Mouse (Mus musculus) heart, adult 11 months (tissue): Measurements from ENCODE around the gene Ilvbl.
"Not testable (repeated sequence)": the region's sequence is repeated elsewhere in the genome, so short reads cannot be mapped to it uniquely, and the experiment has no call there.

Experiments used
- DNase-seq: peaks from one replicate; pipeline ENCODE4 v3.0.0; 2022

Ilvbl gene

GRCm38 (mm10) chr10:78591406-78592328 is 17.5 kb downstream of the Ilvbl start, which contains the start of gene Syde1:
Gene Syde1, minus strand, starts transcription at chr10:78591964.
- peak; percentile 98 for DNase-seq

- peak; percentile 40 for DNase-seq
These were observed 18.8 kb downstream of the Ilvbl start for GRCm38 (mm10) chr10:78592856-78593379.

- DNase-seq = peak; percentile 76
These were observed 19.6 kb downstream of the Ilvbl start for GRCm38 (mm10) chr10:78593736-78594135.

- DNase-seq = peak; percentile 68
These were observed 20.0 kb downstream of the Ilvbl start for GRCm38 (mm10) chr10:78594157-78594556.

GRCm38 (mm10) chr10:78594566-78594965 is 20.4 kb downstream of the Ilvbl start:
- DNase-seq = no peak

GRCm38 (mm10) chr10:78599865-78600264 is 25.7 kb downstream of the Ilvbl start:
- no peak for DNase-seq

GRCm38 (mm10) chr10:78605080-78605479 is 30.9 kb downstream of the Ilvbl start:
- DNase-seq = no peak

- no peak for DNase-seq
These were observed 33.5 kb downstream of the Ilvbl start for GRCm38 (mm10) chr10:78607602-78608001.

GRCm38 (mm10) chr10:78617974-78618373 is 43.8 kb downstream of the Ilvbl start, which contains the start of gene Olfr1357:
Gene Olfr1357, minus strand, starts transcription at chr10:78618074.
- DNase-seq = no peak

- DNase-seq = not testable (repeated sequence)
These were observed 49.0 kb downstream of the Ilvbl start for GRCm38 (mm10) chr10:78623143-78623542.

GRCm38 (mm10) chr10:78630194-78630593 is 56.0 kb downstream of the Ilvbl start:
- DNase-seq = peak; percentile 74

GRCm38 (mm10) chr10:78632311-78632710 is 58.2 kb downstream of the Ilvbl start:
- DNase-seq = no peak
